Mouse (Mus musculus): ENCODE results near the gene Syn3.
"Not testable (repeated sequence)": the region's sequence is repeated elsewhere in the genome, so short reads cannot be mapped to it uniquely, and the experiment has no call there.

Gene Syn3

DNA sequence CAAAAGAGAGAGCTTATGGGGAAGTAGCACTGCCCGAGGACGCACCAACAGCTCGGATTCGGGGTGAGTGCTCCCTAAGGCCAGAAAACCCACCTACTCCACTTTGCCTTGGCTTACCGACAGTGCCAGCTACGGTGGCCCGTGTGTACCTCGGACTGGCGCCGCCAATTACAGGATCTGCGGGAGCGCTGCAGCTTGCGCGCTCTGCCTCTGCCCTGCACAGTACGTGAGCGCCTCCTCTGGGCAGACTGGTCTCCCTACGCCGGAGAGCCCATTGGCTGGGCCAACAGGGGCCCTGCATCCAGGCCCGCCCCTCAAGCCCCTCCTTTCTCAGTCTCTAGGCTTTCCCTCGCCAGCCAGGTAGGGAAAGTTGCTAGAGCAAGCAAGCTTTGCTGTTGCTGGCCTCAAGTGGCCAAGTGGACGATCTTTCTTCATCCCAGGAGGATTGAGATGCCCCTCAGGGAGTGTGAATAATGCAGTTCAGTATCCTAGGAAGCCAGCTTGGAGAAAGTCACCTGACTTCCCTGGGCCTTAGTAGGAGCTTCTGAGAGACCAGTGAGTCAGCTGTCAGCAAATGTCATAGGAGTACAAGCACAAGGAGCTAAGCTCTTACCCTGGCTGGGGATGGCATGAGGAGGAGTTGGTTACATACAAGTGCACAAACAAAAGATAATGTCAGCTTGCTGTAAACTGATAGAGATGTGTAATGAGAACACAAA, at the start of gene Syn3:
TSS of gene Syn3 (minus strand) at position 224 of the 719 bp plus-strand sequence.
- DNase-seq = peak; percentile 96

GRCm38 (mm10) chr10:86526357-86526874, 27.7 kb upstream of the Syn3 start:
- DNase-seq = not testable (repeated sequence)

GRCm38 (mm10) chr10:86513801-86514200, 15.1 kb upstream of the Syn3 start:
- DNase-seq = no peak

DNA sequence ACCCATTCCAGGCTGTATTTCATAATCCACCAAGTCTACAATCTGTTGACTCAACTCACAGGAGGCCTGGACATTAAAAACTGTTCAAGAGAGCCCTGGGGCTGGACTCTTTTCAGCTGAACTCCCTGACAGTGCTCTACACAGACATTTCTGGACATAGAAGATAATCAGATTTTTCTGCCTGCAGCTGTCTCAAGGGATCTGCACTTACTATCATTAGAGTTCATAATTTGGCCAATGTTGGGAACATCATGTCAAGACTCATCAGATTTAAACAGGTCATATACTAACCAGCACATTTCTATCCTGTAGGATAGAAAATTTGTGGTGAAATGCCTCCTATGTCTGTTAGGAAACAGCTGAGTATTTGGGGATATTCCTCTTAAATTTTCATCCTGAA, 12.2 kb upstream of the Syn3 start:
- no peak for DNase-seq

- no peak for DNase-seq
Observed at GRCm38 (mm10) chr10:86502063-86502462, 3.4 kb upstream of the Syn3 start.

- DNase-seq = peak; percentile 44
Observed at GRCm38 (mm10) chr10:86498051-86498672, 534 bp downstream of the Syn3 start.

DNA sequence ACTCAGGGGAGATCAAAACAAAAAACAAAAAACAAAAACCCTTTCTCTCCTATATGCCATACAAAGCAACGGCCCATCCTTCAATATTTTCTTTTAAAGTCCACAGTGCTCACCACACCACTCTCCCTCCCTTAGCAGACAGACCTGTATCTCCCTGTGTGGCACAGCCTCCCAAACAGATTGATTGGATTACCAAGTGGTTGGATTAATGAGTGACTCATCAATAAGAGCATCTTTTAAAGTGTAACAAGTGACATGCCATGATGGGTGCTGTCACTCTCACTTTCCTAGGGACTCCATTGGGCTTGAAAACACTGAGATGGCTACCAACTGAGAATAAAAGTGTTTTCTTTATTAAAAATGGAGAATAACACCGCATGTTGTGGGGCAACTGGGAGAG, 2.8 kb downstream of the Syn3 start:
- no peak for DNase-seq

DNA sequence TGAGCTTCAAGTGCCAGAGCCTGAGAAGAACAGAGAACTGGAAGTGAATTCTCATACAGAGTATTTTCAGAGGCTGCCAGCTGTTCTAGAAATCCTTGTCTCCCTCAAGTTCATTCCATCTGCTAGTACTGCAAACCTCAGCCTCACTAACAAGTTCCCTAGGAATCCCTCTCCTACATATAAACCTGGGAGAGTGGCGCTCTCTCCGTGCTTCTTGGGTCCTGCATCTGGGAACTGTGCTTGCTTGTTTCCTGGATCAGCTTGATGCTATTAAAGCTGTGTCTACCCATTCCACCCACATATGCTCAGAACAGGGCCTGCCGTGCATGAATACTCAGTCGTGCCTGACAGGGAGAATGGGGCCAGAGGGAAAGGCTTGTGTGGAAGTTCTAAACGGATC, 5.6 kb downstream of the Syn3 start:
- DNase-seq = no peak

DNA sequence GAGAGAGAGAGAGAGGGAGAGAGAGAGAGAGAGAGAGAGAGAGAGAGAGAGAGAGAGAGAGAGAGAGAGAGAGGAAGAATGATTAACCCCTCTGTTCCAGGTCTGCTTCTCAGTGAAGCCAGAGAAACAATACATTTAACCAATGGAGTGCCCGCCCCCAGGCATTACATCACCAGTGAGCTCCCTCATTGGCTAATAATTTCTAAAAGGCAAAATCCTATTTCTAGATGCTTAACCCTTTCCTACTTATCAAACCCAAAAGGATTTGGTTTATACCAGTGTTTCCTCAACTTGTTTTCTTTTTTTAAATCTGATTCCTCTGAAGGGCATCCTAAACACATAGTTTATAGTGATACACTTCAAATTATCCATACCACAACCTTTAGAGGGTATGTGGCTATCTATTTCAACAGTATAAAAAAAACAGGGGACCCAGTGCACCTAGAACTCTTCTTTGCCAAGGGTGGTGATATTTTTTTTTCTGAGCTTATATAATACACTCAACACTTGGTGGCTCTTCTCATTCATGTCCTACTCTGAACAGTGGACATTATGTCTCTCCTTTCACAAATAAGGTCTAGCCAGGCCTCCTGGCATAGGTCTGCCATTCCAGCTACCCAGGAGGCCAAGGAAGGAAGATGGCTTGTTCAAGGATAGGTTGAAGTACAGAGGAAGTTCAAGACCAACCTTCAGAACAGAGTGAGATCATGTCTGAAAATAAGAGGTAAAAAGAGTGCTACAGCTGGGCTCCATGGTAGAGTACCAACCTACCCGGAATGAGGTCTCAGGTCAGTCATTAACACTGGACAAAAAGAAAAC, 6.4 kb downstream of the Syn3 start:
- no peak for DNase-seq

- DNase-seq = no peak
Observed at GRCm38 (mm10) chr10:86491316-86492088, 7.2 kb downstream of the Syn3 start.

DNA sequence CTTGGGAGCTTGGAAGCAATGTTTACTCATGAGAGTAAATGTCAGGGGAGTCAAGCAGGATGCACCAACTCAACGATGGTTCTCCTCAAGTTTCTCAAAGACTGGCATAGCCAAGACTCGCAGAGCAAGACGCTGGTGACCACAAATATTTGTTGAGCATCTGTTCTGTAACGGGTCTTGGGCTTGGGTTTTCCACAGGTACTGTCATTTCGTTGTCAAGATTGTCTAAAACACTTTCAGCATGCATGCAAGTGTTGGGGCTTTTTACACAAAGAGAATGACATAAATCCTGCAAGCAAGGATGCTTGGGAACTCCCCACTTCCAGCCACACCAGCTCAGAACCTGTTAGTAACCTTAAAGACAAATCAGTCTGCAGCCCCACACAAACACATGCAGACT, 10.2 kb downstream of the Syn3 start:
- DNase-seq = no peak

DNA sequence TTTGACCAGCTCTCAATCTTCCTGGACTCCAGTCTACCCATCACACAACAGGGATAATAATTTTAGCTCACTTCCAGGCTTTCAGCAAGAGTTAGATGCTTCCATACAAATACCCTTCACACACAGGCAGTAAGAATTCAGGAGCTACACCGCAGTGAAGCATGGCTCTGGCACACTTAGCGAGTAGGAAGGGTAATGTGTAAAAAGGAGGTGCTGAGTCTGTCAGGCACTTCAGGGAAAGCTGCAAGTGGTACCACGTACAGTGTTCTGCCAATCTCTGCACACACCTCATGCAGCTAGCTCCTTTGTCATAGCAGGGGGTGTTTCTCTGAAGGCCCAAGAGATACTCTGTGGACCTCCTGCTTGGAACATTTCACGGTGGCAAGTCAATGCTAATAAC, 12.7 kb downstream of the Syn3 start:
- no peak for DNase-seq

DNA sequence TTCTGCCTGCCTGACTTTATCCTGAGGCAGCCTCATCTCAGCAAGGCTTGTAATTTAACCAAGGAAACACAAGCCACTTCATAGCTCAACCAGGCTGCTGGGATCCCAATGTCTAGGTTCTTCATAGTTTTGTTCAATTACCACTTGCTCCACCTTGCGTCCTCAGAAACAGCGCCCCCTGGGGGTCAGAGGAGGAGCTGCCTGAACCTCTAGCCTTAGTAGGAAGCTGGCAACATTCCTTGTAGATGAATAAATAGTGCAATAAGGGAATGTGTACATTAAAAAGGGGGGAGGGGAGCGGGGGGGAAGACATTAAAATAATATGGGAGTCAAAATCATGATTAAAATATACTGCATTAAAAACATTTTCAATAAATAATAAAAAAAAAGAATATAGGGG, 14.7 kb downstream of the Syn3 start:
- peak; percentile 36 for DNase-seq

- DNase-seq = no peak
Observed at GRCm38 (mm10) chr10:86482496-86482895, 16.2 kb downstream of the Syn3 start.

- DNase-seq = no peak
Observed at GRCm38 (mm10) chr10:86480711-86481110, 18.0 kb downstream of the Syn3 start.

- DNase-seq = no peak
Observed at GRCm38 (mm10) chr10:86479718-86480121, 19.0 kb downstream of the Syn3 start.

GRCm38 (mm10) chr10:86476720-86477119, 22.0 kb downstream of the Syn3 start:
- no peak for DNase-seq

- no peak for DNase-seq
Observed at GRCm38 (mm10) chr10:86475270-86475669, 23.4 kb downstream of the Syn3 start.

DNA sequence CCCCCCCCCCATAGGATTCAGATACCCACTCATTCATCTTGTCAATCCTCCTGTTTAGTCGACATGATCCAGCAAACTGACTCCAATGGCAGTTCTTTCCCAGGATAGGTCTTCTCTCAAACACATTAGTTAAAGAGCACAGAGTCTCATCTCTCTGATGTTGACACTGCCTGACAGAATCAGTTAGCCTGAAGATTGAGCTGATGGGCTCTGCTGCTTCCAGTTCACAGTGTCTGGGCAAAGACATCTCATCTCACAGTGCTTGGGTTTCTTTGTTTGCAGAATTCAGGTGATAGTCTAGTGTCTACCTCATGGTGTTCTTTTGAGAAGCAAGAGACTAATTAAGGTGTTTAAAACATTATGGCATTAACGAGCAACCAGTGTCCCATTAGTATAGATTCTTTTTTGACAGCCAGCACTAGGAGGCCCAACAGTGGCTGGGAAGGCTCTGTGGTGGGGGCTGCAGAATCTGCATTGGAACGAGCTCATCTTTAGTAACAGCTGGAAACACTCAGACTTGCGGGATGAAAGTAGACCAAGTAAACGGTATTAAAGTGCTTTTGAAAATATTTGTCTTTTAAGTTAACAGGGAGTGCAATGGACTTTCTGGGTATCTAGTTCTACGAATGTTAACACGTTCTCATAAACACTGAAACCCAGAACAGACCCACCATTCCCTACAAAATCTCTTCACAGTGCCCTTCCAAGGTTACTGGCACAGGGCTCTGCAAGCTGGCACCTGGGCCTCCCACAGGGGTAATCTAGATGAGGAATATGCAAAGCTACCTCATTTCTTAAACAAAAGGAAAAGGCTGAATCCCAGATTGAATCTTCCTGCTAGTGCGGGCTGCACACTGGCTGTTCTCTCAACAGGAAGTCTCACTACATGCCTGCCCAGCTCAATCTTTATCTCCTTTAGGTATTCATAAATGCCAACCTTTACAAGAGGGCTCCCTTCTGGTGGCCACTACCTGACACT, 24.2 kb downstream of the Syn3 start:
- DNase-seq = no peak

DNA sequence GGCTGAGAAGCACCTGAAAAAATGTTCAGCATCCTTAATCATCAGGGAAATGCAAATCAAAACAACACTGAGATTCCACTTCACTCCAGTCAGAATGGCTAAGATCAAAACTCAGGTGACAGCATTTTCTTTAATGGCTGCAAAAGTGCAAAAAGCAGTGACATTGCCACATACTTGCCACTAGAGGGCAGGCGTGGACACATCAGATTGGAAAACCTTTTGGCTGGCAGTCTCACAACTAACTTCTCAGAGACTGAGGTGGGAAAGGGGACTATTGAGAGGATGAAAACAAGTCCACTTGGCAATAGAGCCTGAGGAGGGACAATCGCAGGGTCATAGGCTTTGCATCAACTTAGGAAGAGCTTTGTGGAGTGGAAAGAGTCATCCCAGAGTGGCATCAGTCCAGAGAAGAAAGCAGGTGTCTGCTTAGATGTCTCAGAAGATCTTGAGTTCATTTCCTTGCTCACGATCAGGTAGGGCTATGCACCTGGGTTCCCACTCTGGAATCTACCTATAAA, 25.0 kb downstream of the Syn3 start:
- DNase-seq = peak; percentile 58

Measured in lung, postnatal 10 days (tissue).